Mouse (Mus musculus) liver, embryonic 14.5 days (tissue): ENCODE measurements around the gene Zfp14. TPM values are rescaled to one million over a fixed set of nuclear protein-coding genes. Genes with fewer than 3 reads are reported as not detected.

Source experiments
- ATAC-seq: fragments of 200-750 bp; cut with Nextera tagmentation; 2 replicates; pipeline ENCODE4 v1.8.0; 2017; ENCODE audit warnings: moderate number of reproducible peaks, mild to moderate bottlenecking, moderate library complexity; ENCODE audit not compliant: insufficient read depth
- DNase-seq, 3 experiments: peaks; one replicate each; pipeline ENCODE4 v3.0.0-alpha.2; 2012 to 2013; ENCODE audit warnings: low read depth in 3 of 3, low spot score in 3 of 3
- H3K27ac ChIP-seq: fragments of 300-500 bp; sonication (generic); 2 replicates; pipeline ENCODE4 v1.5.1; 2014; ENCODE audit warnings: moderate library complexity, mild to moderate bottlenecking, control low read depth, inconsistent platforms
- H3K27me3 ChIP-seq: fragments of 300-500 bp; sonication (generic); 2 replicates; pipeline ENCODE4 v1.6.1; 2014; ENCODE audit warnings: mild to moderate bottlenecking, low read length, moderate library complexity; ENCODE audit not compliant: control insufficient read depth, insufficient read depth
- H3K36me3 ChIP-seq: fragments of 300-500 bp; sonication (generic); replicated peaks from 2 replicates; pipeline ENCODE4 v1.6.1; 2014; ENCODE audit warnings: low read depth; ENCODE audit not compliant: control insufficient read depth, insufficient read depth
- H3K4me1 ChIP-seq, 2 experiments: fragments of 200-500 bp in 1 of 2; fragments of 300-500 bp in 1 of 2; sonication (generic) in 1 of 2; replicated peaks; 2 replicates each; pipeline ENCODE4 v1.6.1; 2012 to 2014; ENCODE audit warnings: antibody characterized with exemption in 1 of 2, inconsistent platforms in 1 of 2, low read length in 1 of 2; ENCODE audit not compliant: control insufficient read depth in 2 of 2, insufficient read depth in 2 of 2
- H3K4me2 ChIP-seq: fragments of 300-500 bp; sonication (generic); 2 replicates; pipeline ENCODE4 v1.6.1; 2014; ENCODE audit warnings: low read depth, mild to moderate bottlenecking, control low read depth, moderate library complexity
- H3K4me3 ChIP-seq, 2 experiments: fragments of 200-500 bp in 1 of 2; fragments of 300-500 bp in 1 of 2; sonication (generic) in 1 of 2; 2 replicates each; pipeline ENCODE4 v1.5.1; 2012 to 2014; ENCODE audit warnings: low read depth in 2 of 2, low read length in 2 of 2, mild to moderate bottlenecking in 2 of 2, control low read depth in 1 of 2, inconsistent platforms in 1 of 2, moderate library complexity in 1 of 2; ENCODE audit not compliant: insufficient read depth in 1 of 2
- H3K9ac ChIP-seq: fragments of 300-500 bp; sonication (generic); replicated peaks from 2 replicates; pipeline ENCODE4 v1.6.1; 2014; ENCODE audit warnings: mild to moderate bottlenecking, control low read depth, moderate library complexity
- H3K9me3 ChIP-seq: fragments of 300-500 bp; sonication (generic); 2 replicates; pipeline ENCODE4 v1.6.1; 2016; ENCODE audit warnings: low read length, mixed read lengths; ENCODE audit not compliant: control insufficient read depth
- CTCF ChIP-seq: IDR thresholded peaks from 2 replicates; pipeline ENCODE4 v1.5.1; 2016; ENCODE audit warnings: antibody characterized with exemption, low read depth, control low read depth
- EP300 ChIP-seq: IDR thresholded peaks from 2 replicates; pipeline ENCODE4 v1.6.1; 2016; ENCODE audit warnings: antibody characterized with exemption, low read depth
- WGBS: fragments of 180-500 bp; shearing (Covaris S2); extraction: QIAGEN DNeasy Blood & Tissue Kit; methylation state at CpG from one replicate; pipeline ENCODE4 v1.1.7; 2014; ENCODE audit not compliant: insufficient replicate concordance; 5-methylcytosine and 5-hydroxymethylcytosine counted together
- polyA plus RNA-seq, 2 experiments: library from polyadenylated mRNA; depleted of rRNA in 1 of 2; stranded (reverse) in 1 of 2; unstranded in 1 of 2; fragments of >200 nt; fragmentation: Nextera tagmentation in 1 of 2; extraction: Ambion mirVana in 1 of 2; gene quantifications; 2 replicates each; pipeline versions ENCODE4 v1.2.1 to v1.2.3; 2012 to 2014

The Zfp14 gene
- 0.24 and 0.38 TPM in 2 replicates for polyA plus RNA-seq (2012; rRNA removed)
- 0.21 and 0.27 TPM in 2 replicates for polyA plus RNA-seq (2014; fragmentation: Nextera tagmentation; extraction: Ambion mirVana)

DNA sequence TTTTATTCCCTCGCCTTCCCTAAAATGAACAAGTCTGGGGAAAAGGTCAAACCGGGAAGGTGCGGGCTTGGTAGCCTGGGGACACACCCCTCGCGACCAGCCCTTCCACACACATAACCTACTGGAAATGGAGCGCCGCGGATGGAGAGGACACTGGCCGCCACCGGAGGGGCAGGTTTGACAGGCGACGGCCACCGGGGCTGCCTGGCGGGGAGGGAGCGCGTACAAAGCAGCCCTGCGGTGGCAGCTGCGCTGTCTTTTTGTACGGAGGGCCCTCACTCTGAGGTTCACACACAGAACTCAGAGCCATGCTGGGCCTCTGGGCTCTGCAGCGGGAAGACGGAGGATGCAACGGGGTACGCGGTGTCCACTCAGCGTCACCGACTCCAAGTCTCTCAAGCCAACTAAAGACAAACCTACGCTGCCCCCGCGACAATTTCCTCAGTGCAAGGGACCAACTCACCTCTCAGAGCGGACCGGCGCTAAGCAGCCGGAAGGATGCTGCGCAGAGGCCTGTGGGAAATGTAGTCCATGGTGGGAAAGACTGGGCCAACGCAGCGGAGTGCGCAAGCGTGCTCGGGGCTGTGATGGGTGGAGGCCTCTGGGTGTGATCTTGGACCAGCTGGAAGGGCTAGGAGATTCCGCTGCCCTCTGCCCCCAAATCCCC is at the start of gene Zfp14:
TSS of gene Zfp14 (minus strand) at position 499 of the 667 bp plus-strand sequence.
- Histone ChIP-seq H3K4me1 (peaks cover 8% of the 10 kb centered on the region in 2 experiments), H3K4me3 (peak within 1 kb of the TSS; percentile 83 to 91), H3K27me3 (no peaks in the 10 kb centered on the region), H3K27ac (no peak within 1 kb of the TSS), H3K36me3 (no peaks in the 10 kb centered on the region), H3K9ac (peak within 1 kb of the TSS; percentile 64), H3K9me3 (no peaks in the 10 kb centered on the region), H3K4me2 (peak within 1 kb of the TSS; percentile 79)
- WGBS: under 1% methylated on average over 40 of the region's 40 CpGs
- DNase-seq: peak; percentile 60 to 75 (median 66)
- TF ChIP-seq EP300: no peak
- no peak for TF ChIP-seq CTCF
- ATAC-seq: peak; percentile 100

DNA sequence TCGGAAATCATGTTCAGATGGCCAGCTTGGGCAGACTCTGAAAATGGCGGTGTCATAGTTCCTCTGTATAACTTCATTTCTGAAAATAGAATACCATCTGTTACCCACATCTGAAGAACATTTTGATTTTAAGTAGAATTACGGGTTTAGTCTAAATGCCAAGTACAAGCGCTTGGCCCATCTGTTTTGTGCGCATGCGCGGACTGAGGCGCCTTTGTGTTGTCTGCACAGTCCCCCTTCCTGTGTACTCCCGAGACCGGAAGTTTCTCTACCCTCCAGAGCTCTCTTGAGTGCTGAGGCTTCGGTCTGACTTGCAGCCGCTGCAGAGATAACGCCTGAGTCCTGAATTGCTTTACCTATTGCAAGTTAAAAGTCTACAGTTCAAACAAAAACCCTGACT is 48.1 kb upstream of the Zfp14 start:
- 79% methylated on average over 13 of the region's 13 CpGs for WGBS

DNA sequence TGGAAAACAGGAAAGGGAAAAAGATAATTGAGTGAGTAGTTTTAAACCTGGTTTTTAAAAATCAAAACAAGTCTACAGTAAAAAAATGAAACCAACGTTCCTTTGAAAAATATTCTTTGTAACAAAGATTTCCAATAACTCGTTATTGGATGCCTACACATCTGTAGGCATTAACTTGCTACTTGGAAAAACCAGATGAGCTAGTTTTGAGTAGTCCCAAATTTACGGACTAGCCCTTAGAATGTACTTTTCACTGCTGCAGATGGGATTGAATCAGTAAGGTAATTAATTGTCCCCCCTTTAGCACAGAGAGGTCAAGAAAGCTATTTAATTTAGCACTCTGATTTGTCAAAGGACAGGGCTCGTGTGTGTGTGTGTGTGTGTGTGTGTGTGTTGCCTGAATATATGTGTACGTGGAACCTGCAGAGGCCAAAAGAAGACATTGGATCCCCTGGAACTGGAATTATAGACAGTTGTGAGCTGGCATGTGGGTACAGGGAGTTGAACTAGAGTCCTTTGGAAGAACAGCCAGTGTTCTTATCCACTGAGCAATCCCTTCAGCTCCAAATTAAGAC is 44.5 kb upstream of the Zfp14 start:
- H3K4me2 ChIP-seq: peak overlapping the region; percentile 87
- H3K4me3 ChIP-seq: peak overlapping the region; percentile 75 to 95; a peak in 3 of 4 replicates
- no peaks in the 10 kb centered on the region for H3K27me3 ChIP-seq
- H3K27ac ChIP-seq: no peak overlapping the region
- no peaks in the 10 kb centered on the region for H3K9me3 ChIP-seq
- DNase-seq: no peak
- no peak for ATAC-seq
- 22% methylated on average over 5 of the region's 5 CpGs for WGBS
- peak overlapping the region; percentile 34; the same call in 1 of the 2 replicates for H3K9ac ChIP-seq
- H3K36me3 ChIP-seq: no peaks in the 10 kb centered on the region
- H3K4me1 ChIP-seq: peaks cover 14 to 16% of the 10 kb centered on the region in 2 experiments
- TF ChIP-seq CTCF: no peak
- TF ChIP-seq EP300: no peak

More for the DNA sequence above, 48.1 kb upstream of the Zfp14 start:
- H3K9ac ChIP-seq: no peak overlapping the region
- H3K27me3 ChIP-seq: no peaks in the 10 kb centered on the region
- no peak for TF ChIP-seq EP300
- no peak for TF ChIP-seq CTCF
- no peaks in the 10 kb centered on the region; the same call in 1 of the 2 replicates for H3K9me3 ChIP-seq
- peaks cover 6% of the 10 kb centered on the region for H3K36me3 ChIP-seq
- ATAC-seq (no peak), DNase-seq (no peak)
- no peak overlapping the region for H3K4me2 ChIP-seq
- no peak overlapping the region for H3K4me3 ChIP-seq
- H3K4me1 ChIP-seq: peaks cover 6 to 10% of the 10 kb centered on the region in 2 experiments; a peak in 3 of 4 replicates
- H3K27ac ChIP-seq: no peak overlapping the region

- peak within 1 kb of the TSS; percentile 70 for H3K9ac ChIP-seq
- H3K27me3 ChIP-seq: no peaks in the 10 kb centered on the region
- no peaks in the 10 kb centered on the region for H3K36me3 ChIP-seq
- peaks cover 14 to 16% of the 10 kb centered on the region in 2 experiments for H3K4me1 ChIP-seq
- DNase-seq: peak; percentile 66 to 82 (median 69)
- TF ChIP-seq CTCF (peak; percentile 25), EP300 (no peak)
- under 1% methylated on average over 26 of the region's 26 CpGs for WGBS
- peak; percentile 67 for ATAC-seq
- peak within 1 kb of the TSS; percentile 73 for H3K27ac ChIP-seq
- H3K9me3 ChIP-seq: no peaks in the 10 kb centered on the region
- H3K4me3 ChIP-seq: peak within 1 kb of the TSS; percentile 75 to 95
- peak within 1 kb of the TSS; percentile 87 for H3K4me2 ChIP-seq
These were observed 43.7 kb upstream of the Zfp14 start, which contains the start of gene Zfp260 for GRCm38 (mm10) chr7:30094646-30095429. Gene Zfp260 (plus strand): TSS chr7:30094777.
